Mouse (Mus musculus) brain, embryonic 14.5 days (tissue): ENCODE measurements at regions not wholly inside any gene's neighbourhood (a gene's known extent, or its start where the extent isn't known, plus 50 kb on each side); places are given as distances from the start of the nearest gene placed in this dataset.

ENCODE experiments used
- CTCF ChIP-seq: fragments of 200-500 bp; IDR thresholded peaks from 2 replicates; pipeline ENCODE4 v1.5.1; 2012; ENCODE audit warnings: inconsistent platforms, mild to moderate bottlenecking, moderate library complexity, borderline replicate concordance; ENCODE audit not compliant: insufficient read depth, insufficient read length; ENCODE audit errors: extremely low read depth
- POLR2A ChIP-seq: fragments of 200-500 bp; IDR thresholded peaks from 2 replicates; pipeline ENCODE4 v1.6.1; 2012; ENCODE audit warnings: mild to moderate bottlenecking, inconsistent platforms, borderline replicate concordance; ENCODE audit not compliant: poor library complexity, insufficient read depth, insufficient read length, severe bottlenecking; ENCODE audit errors: extremely low read depth

DNA sequence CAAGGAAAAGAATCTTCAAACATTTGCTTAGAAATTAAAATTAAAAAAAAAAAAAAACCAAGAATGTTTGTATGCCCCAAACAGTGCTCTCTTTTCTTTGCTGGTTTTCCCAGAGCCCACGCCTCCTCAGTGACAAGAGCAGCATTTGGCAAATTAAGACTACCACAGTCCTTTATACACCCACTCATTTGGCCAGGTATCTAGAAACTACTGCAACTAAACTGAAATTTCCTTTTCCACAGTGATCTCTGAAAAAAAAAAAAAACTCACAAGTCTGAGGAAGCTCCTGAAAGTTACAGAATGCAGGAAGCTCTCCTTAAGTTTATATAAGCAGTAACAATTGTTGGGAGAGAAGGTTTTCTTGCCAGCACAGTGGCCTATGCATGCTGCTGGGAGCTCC lies 394.2 kb upstream of the Dpp10 start:
- TF ChIP-seq CTCF (no peak), POLR2A (no peak)
